Mouse (Mus musculus): Measurements from ENCODE around the gene St3gal5.
"Not testable (repeated sequence)": the region's sequence is repeated elsewhere in the genome, so short reads cannot be mapped to it uniquely, and the experiment has no call there.

St3gal5 gene

GRCm38 (mm10) chr6:72097181-72097995 lies at the start of gene St3gal5:
TSS of gene St3gal5 (plus strand) at chr6:72097592.
- CTCF ChIA-PET, result no interaction called here

- CTCF ChIA-PET, result no interaction called here
Measured at GRCm38 (mm10) chr6:72048643-72049042, 48.7 kb upstream of the St3gal5 start.

- CTCF ChIA-PET, result no interaction called here
Measured at GRCm38 (mm10) chr6:72049941-72050340, 47.5 kb upstream of the St3gal5 start.

- CTCF ChIA-PET, result no interaction called here
Measured at GRCm38 (mm10) chr6:72050827-72051226, 46.6 kb upstream of the St3gal5 start.

- CTCF ChIA-PET, result no interaction called here
Measured at GRCm38 (mm10) chr6:72051247-72051646, 46.1 kb upstream of the St3gal5 start.

- CTCF ChIA-PET, result no interaction called here
Measured at GRCm38 (mm10) chr6:72051757-72052156, 45.6 kb upstream of the St3gal5 start.

GRCm38 (mm10) chr6:72056548-72056947 lies 40.8 kb upstream of the St3gal5 start:
- CTCF ChIA-PET, result no interaction called here

GRCm38 (mm10) chr6:72058398-72058889 lies 38.9 kb upstream of the St3gal5 start:
- CTCF ChIA-PET, result no interaction called here

GRCm38 (mm10) chr6:72060677-72061076 lies 36.7 kb upstream of the St3gal5 start:
- CTCF ChIA-PET, result not testable (repeated sequence)

- CTCF ChIA-PET, result no interaction called here
Measured at GRCm38 (mm10) chr6:72063718-72064117, 33.7 kb upstream of the St3gal5 start.

GRCm38 (mm10) chr6:72065988-72066387 lies 31.4 kb upstream of the St3gal5 start:
- CTCF ChIA-PET, result no interaction called here

- CTCF ChIA-PET, result no interaction called here
Measured at GRCm38 (mm10) chr6:72068436-72068835, 29.0 kb upstream of the St3gal5 start.

- CTCF ChIA-PET, result no interaction called here
Measured at GRCm38 (mm10) chr6:72071281-72071870, 26.0 kb upstream of the St3gal5 start.

- CTCF ChIA-PET, result no interaction called here
Measured at GRCm38 (mm10) chr6:72073781-72074180, 23.6 kb upstream of the St3gal5 start.

- CTCF ChIA-PET, result no interaction called here
Measured at GRCm38 (mm10) chr6:72076512-72076911, 20.9 kb upstream of the St3gal5 start.

GRCm38 (mm10) chr6:72078178-72078577 lies 19.2 kb upstream of the St3gal5 start:
- CTCF ChIA-PET, result no interaction called here

GRCm38 (mm10) chr6:72081318-72082024 lies 15.9 kb upstream of the St3gal5 start:
- CTCF ChIA-PET, result interaction anchor here (0.6 kb wide), 1 partner anchor 1495 kb away, joined by 9 read pairs; no protein-coding TSS in a partner anchor

GRCm38 (mm10) chr6:72087402-72087801 lies 10.0 kb upstream of the St3gal5 start:
- CTCF ChIA-PET, result no interaction called here

GRCm38 (mm10) chr6:72089865-72090264 lies 7.5 kb upstream of the St3gal5 start:
- CTCF ChIA-PET, result interaction anchor here (0.6 to 0.7 kb wide), 2 partner anchors 114 to 145 kb away, joined by 3 to 7 read pairs; no protein-coding TSS in a partner anchor

- CTCF ChIA-PET, result no interaction called here
Measured at GRCm38 (mm10) chr6:72091007-72091406, 6.4 kb upstream of the St3gal5 start.

- CTCF ChIA-PET, result no interaction called here
Measured at GRCm38 (mm10) chr6:72093121-72093520, 4.3 kb upstream of the St3gal5 start.

- CTCF ChIA-PET, result no interaction called here
Measured at GRCm38 (mm10) chr6:72096217-72096616, 1.2 kb upstream of the St3gal5 start.

- CTCF ChIA-PET, result no interaction called here
Measured at GRCm38 (mm10) chr6:72096669-72097068, 723 bp upstream of the St3gal5 start.
